Mouse (Mus musculus): Measurements from ENCODE around the gene Kmt2b. TPM values are rescaled to one million over a fixed set of nuclear protein-coding genes. Genes with fewer than 3 reads are reported as not detected.

The Kmt2b gene
- polyA plus RNA-seq, 1 experiment from 2014 or later, result 3.3 TPM

DNA sequence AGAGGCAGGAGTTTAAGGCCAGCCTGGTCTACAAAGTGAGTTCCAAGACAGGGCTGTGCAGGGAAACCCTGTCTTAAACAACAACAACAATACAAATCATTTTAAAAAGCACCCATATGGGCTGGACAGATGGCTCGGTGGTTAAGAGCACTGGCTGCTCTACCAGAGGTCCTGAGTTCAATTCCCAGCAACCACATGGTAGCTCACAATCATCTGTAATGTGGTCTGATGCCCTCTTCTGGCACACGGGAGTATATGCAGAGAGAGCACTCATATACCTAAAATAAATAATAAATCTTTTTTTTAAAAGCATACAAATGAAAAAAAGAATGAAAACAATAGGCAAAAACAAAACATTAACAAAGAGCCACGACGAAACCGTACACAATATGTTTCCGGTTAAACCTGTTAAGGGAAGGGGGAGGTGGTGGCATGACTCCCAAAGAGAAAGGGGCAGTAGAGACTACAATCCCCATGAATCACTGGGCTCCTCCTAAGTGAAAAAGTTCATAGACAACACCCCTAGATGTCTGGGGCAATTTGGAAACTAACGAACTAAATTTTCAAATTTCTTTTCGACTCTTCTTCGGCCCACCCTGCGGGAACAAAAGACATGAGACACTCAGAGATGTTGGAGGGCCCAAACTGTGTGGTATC lies 37.0 kb downstream of the Kmt2b start:
- WGBS, result 3% methylated on average over 10 of the region's 10 CpGs
- Histone ChIP-seq H3K4me1 (replicated peaks; ENCODE audit: control insufficient read depth, insufficient read depth) (0 out of 2 replicates have a peak, but pooled peaks cover 2% of the 10 kb centered on the region), H3K36me3 (ENCODE audit: control insufficient read depth, insufficient read depth, low read length) (peaks cover 13% of the 10 kb centered on the region), H3K27me3 (ENCODE audit: control insufficient read depth, insufficient read depth, low read length) (no peaks in the 10 kb centered on the region), H3K4me3 (ENCODE audit: low read depth, low read length) (peak overlapping the region; percentile 72), H3K27ac (replicated peaks) (peak overlapping the region; percentile 97), H3K9me3 (ENCODE audit: control insufficient read depth, low read length) (no peaks in the 10 kb centered on the region), H3K9ac (ENCODE audit: low read length) (peak overlapping the region; percentile 68), H3K4me2 (replicated peaks; ENCODE audit: low read depth) (peak overlapping the region; percentile 51)
- TF ChIP-seq EP300 (optimal IDR thresholded peaks at IDR 0.05) (no peak), CTCF (IDR thresholded peaks at IDR 0.05; ENCODE audit: low read depth) (peak; percentile 68)
- DNase-seq (ENCODE audit: low spot score), result no peak
- peak; percentile 71 for ATAC-seq (ENCODE audit: low FRiP score, low TSS enrichment)

DNA sequence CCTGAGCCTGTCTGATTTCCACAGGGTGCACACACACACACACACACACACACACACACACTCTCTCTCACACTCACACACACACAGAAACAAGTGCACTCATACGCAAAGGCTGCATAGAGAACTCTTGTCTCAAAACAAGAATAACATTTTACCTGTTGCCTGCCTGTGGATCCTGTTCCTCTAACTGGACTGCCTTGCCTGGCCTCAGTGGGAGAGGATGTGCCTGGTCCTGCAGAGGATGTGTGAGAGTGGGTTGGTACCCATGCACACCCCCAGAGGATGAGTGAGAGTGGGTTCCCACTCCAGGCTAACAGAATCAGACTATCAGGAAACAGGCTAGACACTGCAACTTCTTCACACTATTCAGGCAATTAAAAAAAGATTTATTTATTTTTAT lies 37.9 kb downstream of the Kmt2b start:
- peaks cover 10% of the 10 kb centered on the region for H3K36me3 ChIP-seq (ENCODE audit: control insufficient read depth, insufficient read depth, low read length)
- 0 out of 2 replicates have a peak, but pooled peaks cover 2% of the 10 kb centered on the region for H3K4me1 ChIP-seq (replicated peaks; ENCODE audit: control insufficient read depth, insufficient read depth)
- no peak overlapping the region for H3K4me2 ChIP-seq (replicated peaks; ENCODE audit: low read depth)
- TF ChIP-seq EP300 (optimal IDR thresholded peaks at IDR 0.05) (no peak), CTCF (IDR thresholded peaks at IDR 0.05; ENCODE audit: low read depth) (no peak)
- no peaks in the 10 kb centered on the region for H3K27me3 ChIP-seq (ENCODE audit: control insufficient read depth, insufficient read depth, low read length)
- DNase-seq (ENCODE audit: low spot score) (no peak), ATAC-seq (ENCODE audit: low FRiP score, low TSS enrichment) (no peak)
- no peak overlapping the region for H3K27ac ChIP-seq (replicated peaks)
- H3K9ac ChIP-seq (ENCODE audit: low read length), result no peak overlapping the region
- WGBS, result 100% methylated on average over 1 of the region's 1 CpGs
- no peak overlapping the region for H3K4me3 ChIP-seq (ENCODE audit: low read depth, low read length)
- no peaks in the 10 kb centered on the region for H3K9me3 ChIP-seq (ENCODE audit: control insufficient read depth, low read length)

DNA sequence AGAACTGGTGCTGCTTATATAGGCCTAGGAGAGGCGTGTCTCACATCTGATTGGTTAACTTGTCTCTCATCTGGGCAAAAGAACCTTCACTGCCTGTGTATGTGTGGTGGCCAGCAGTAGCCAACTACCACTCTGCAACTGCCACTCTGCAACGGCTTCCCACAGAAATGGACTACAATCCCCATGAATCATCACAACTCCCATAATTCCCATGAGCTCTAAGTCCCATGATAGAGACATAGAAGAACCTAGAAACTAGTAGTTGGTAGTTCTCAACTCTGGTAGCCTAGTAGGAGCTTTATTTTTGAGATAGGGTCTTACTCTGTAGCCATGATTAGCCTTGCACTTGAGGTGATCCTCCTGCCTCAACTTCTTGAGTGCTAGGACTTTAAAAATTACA lies 38.6 kb downstream of the Kmt2b start:
- H3K4me2 ChIP-seq (replicated peaks; ENCODE audit: low read depth), result no peak overlapping the region
- ATAC-seq (ENCODE audit: low FRiP score, low TSS enrichment) (no peak), DNase-seq (ENCODE audit: low spot score) (no peak)
- H3K27ac ChIP-seq (replicated peaks), result no peak overlapping the region
- no peaks in the 10 kb centered on the region for H3K9me3 ChIP-seq (ENCODE audit: control insufficient read depth, low read length)
- H3K36me3 ChIP-seq (ENCODE audit: control insufficient read depth, insufficient read depth, low read length), result peaks cover 3% of the 10 kb centered on the region
- H3K4me1 ChIP-seq (replicated peaks; ENCODE audit: control insufficient read depth, insufficient read depth), result 0 out of 2 replicates have a peak, but pooled peaks cover 2% of the 10 kb centered on the region
- no peaks in the 10 kb centered on the region for H3K27me3 ChIP-seq (ENCODE audit: control insufficient read depth, insufficient read depth, low read length)
- H3K9ac ChIP-seq (ENCODE audit: low read length), result no peak overlapping the region
- no peak overlapping the region for H3K4me3 ChIP-seq (ENCODE audit: low read depth, low read length)
- TF ChIP-seq CTCF (IDR thresholded peaks at IDR 0.05; ENCODE audit: low read depth) (no peak), EP300 (optimal IDR thresholded peaks at IDR 0.05) (no peak)
- 95% methylated on average over 2 of the region's 2 CpGs for WGBS

DNA sequence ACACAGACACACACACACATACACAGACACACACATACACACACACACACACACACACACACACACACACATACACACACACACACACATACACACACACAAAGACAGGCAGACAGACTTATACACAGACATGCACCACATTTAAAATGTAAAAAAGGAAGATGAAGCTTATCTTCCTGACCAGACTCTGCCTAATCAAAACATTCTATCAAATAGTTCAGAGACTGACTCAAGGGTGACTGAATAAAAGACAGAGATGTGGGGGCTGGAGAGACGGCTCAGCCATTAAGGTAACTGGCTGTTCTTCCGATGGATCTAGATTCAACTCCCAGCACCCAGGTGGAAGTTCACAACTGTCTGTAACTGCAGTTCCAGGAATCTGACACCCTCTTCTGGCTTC lies 44.2 kb downstream of the Kmt2b start:
- no peak overlapping the region for H3K27ac ChIP-seq (replicated peaks)
- no peak overlapping the region for H3K9ac ChIP-seq (ENCODE audit: low read length)
- WGBS, result 85% methylated on average over 2 of the region's 2 CpGs
- no peak overlapping the region for H3K4me3 ChIP-seq (ENCODE audit: low read depth, low read length)
- no peaks in the 10 kb centered on the region for H3K27me3 ChIP-seq (ENCODE audit: control insufficient read depth, insufficient read depth, low read length)
- 0 out of 2 replicates have a peak, but pooled peaks cover 3% of the 10 kb centered on the region for H3K36me3 ChIP-seq (ENCODE audit: control insufficient read depth, insufficient read depth, low read length)
- no peaks in the 10 kb centered on the region for H3K4me1 ChIP-seq (replicated peaks; ENCODE audit: control insufficient read depth, insufficient read depth)
- no peak for DNase-seq (ENCODE audit: low spot score)
- no peaks in the 10 kb centered on the region for H3K9me3 ChIP-seq (ENCODE audit: control insufficient read depth, low read length)
- no peak overlapping the region for H3K4me2 ChIP-seq (replicated peaks; ENCODE audit: low read depth)
- ATAC-seq (ENCODE audit: low FRiP score, low TSS enrichment), result no peak
- TF ChIP-seq CTCF (IDR thresholded peaks at IDR 0.05; ENCODE audit: low read depth) (no peak), EP300 (optimal IDR thresholded peaks at IDR 0.05) (no peak)

DNA sequence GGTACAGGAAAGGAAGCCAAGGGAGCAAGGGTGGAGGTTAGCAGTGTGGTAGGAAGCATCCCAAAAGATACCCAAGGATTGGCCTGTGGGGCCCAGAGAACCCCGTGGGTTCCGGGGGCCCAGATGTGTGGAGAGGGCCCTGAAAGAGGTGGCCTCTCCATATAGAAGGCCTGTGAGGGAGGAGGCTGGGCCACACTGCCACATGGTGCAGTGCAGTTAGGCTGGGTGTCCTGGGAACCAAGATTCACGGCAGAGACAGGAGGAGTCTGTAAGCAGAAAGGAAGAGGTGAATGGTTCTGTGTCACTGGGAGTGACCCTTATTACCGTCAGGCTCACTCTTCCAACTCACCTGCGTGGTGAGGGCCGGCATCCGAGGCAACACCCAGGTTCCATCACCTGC lies 48.0 kb downstream of the Kmt2b start:
- Histone ChIP-seq H3K9ac (ENCODE audit: low read length) (no peak overlapping the region), H3K4me2 (replicated peaks; ENCODE audit: low read depth) (no peak overlapping the region), H3K36me3 (ENCODE audit: control insufficient read depth, insufficient read depth, low read length) (0 out of 2 replicates have a peak, but pooled peaks cover 3% of the 10 kb centered on the region), H3K9me3 (ENCODE audit: control insufficient read depth, low read length) (no peaks in the 10 kb centered on the region), H3K27me3 (ENCODE audit: control insufficient read depth, insufficient read depth, low read length) (no peaks in the 10 kb centered on the region), H3K4me3 (ENCODE audit: low read depth, low read length) (no peak overlapping the region), H3K4me1 (replicated peaks; ENCODE audit: control insufficient read depth, insufficient read depth) (no peaks in the 10 kb centered on the region), H3K27ac (replicated peaks) (no peak overlapping the region)
- no peak for ATAC-seq (ENCODE audit: low FRiP score, low TSS enrichment)
- 90% methylated on average over 7 of the region's 7 CpGs for WGBS
- DNase-seq (ENCODE audit: low spot score), result no peak
- TF ChIP-seq CTCF (IDR thresholded peaks at IDR 0.05; ENCODE audit: low read depth) (no peak), EP300 (optimal IDR thresholded peaks at IDR 0.05) (no peak)
